Mouse (Mus musculus) testis, adult 2 months (tissue): ENCODE data around the gene Zfp738. TPM values are rescaled to one million over a fixed set of nuclear protein-coding genes. Genes with fewer than 3 reads are reported as not detected.

Source experiments
- H3K27ac ChIP-seq: fragments of 200-500 bp; 2 replicates; pipeline ENCODE4 v1.5.1; 2012; ENCODE audit warnings: low read depth, low read length; ENCODE audit not compliant: control insufficient read depth, insufficient read depth
- H3K27me3 ChIP-seq: fragments of 200-500 bp; 2 replicates; pipeline ENCODE4 v1.6.1; 2012; ENCODE audit warnings: mild to moderate bottlenecking, low read length, moderate library complexity; ENCODE audit not compliant: control insufficient read depth, insufficient read depth
- H3K36me3 ChIP-seq: fragments of 200-500 bp; 2 replicates; pipeline ENCODE4 v1.6.1; 2012; ENCODE audit warnings: mild to moderate bottlenecking, low read length; ENCODE audit not compliant: control insufficient read depth, insufficient read depth
- H3K4me1 ChIP-seq: fragments of 200-500 bp; 2 replicates; pipeline ENCODE4 v1.6.1; 2012; ENCODE audit warnings: low read length; ENCODE audit not compliant: control insufficient read depth, insufficient read depth
- H3K4me3 ChIP-seq: fragments of 200-500 bp; 2 replicates; pipeline ENCODE4 v1.5.1; 2012; ENCODE audit warnings: low read depth, mild to moderate bottlenecking, low read length, moderate library complexity, mixed read lengths; ENCODE audit not compliant: control insufficient read depth
- CTCF ChIP-seq: fragments of 200-500 bp; IDR thresholded peaks from 2 replicates; pipeline ENCODE4 v1.5.1; 2012; ENCODE audit warnings: low read depth, mild to moderate bottlenecking, inconsistent platforms, low read length, moderate library complexity; ENCODE audit not compliant: control insufficient read depth, insufficient read depth, insufficient replicate concordance
- POLR2A ChIP-seq: fragments of 200-500 bp; IDR thresholded peaks from 2 replicates; pipeline ENCODE4 v1.6.1; 2012; ENCODE audit warnings: low read depth, mild to moderate bottlenecking, inconsistent platforms, low read length, moderate library complexity; ENCODE audit not compliant: control insufficient read depth
- polyA plus RNA-seq: library from polyadenylated mRNA; depleted of rRNA; stranded (reverse); fragments of >200 nt; gene quantifications from 2 replicates; pipeline ENCODE4 v1.2.3, GENCODE M21; 2012; rRNA removed

The Zfp738 gene
- polyA plus RNA-seq, 1 experiment = 1.9 TPM

DNA sequence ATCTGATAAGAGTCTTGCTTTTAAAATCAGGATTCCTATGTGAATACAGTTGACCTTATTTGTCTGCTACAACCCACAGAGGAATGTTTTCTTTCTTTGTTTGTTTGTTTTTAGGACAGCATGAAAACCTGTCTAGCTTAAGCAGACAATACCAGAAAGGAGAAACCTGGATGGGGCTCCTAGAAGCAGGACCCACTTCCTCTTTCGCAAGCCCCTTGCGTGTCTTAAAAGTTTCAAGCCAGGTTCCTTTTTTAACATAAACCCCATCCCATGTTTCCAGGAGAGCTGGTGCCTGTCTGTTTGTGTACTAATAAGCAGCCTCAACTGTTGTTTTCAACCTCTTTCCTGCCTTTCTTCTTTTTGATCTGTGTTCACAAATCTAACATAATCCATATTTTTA lies 12.0 kb downstream of the Zfp738 start:
- Histone ChIP-seq H3K4me3 (no peak overlapping the region), H3K27me3 (no peaks in the 10 kb centered on the region), H3K4me1 (no peaks in the 10 kb centered on the region), H3K27ac (no peak overlapping the region), H3K36me3 (no peaks in the 10 kb centered on the region)
- TF ChIP-seq POLR2A (no peak), CTCF (no peak)

DNA sequence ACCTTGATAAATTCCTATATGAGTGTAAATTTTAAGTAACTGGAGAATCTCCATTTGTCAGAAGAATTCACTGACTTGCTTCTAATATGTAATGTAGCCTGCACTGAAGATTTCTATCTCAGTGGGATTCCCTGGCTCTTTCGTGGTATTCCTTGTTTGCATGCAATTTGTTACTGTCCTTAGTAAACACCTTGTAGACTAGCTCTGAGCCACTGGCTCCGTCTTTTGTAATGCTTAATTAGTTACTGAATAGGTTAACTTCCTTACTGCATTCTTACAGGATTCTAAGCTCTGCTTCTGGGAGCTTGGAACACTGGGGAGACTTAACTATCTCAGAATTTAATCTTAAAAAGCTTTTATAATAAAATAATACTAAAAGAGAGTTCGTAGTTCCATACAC lies 34.4 kb downstream of the Zfp738 start:
- Histone ChIP-seq H3K27me3 (no peaks in the 10 kb centered on the region), H3K36me3 (no peaks in the 10 kb centered on the region), H3K4me1 (no peaks in the 10 kb centered on the region), H3K4me3 (no peak overlapping the region), H3K27ac (no peak overlapping the region)
- TF ChIP-seq CTCF = no peak
- TF ChIP-seq POLR2A = no peak

- H3K27me3 ChIP-seq = no peaks in the 10 kb centered on the region
- no peaks in the 10 kb centered on the region for H3K36me3 ChIP-seq
- H3K27ac ChIP-seq = peak within 1 kb of the TSS; percentile 15; the same call in 1 of the 2 replicates
- TF ChIP-seq POLR2A (no peak), CTCF (no peak)
- H3K4me3 ChIP-seq = peak within 1 kb of the TSS; percentile 92
- peaks cover 3% of the 10 kb centered on the region for H3K4me1 ChIP-seq
These were observed 49.4 kb downstream of the Zfp738 start, which contains the start of the genes Gm49345 and Zfp729a for GRCm38 (mm10) chr13:67637294-67638007. Gm49345 (minus strand) TSS chr13:67637769. Zfp729a (minus strand) TSS chr13:67637791.

GRCm38 (mm10) chr13:67610108-67610507 lies 76.8 kb downstream of the Zfp738 start:
- no peaks in the 10 kb centered on the region for H3K27me3 ChIP-seq
- peaks cover 2% of the 10 kb centered on the region; the same call in 1 of the 2 replicates for H3K4me1 ChIP-seq
- no peak overlapping the region for H3K27ac ChIP-seq
- TF ChIP-seq CTCF (no peak), POLR2A (no peak)
- H3K36me3 ChIP-seq = no peaks in the 10 kb centered on the region
- no peak overlapping the region for H3K4me3 ChIP-seq

GRCm38 (mm10) chr13:67609066-67609876 lies 77.6 kb downstream of the Zfp738 start, which contains the start of gene Zfp729b:
Zfp729b (minus strand) TSS chr13:67609707.
- H3K4me1 ChIP-seq = peaks cover 2% of the 10 kb centered on the region; the same call in 1 of the 2 replicates
- H3K27me3 ChIP-seq = no peaks in the 10 kb centered on the region
- H3K27ac ChIP-seq = peak within 1 kb of the TSS; percentile 68
- no peaks in the 10 kb centered on the region for H3K36me3 ChIP-seq
- peak within 1 kb of the TSS; percentile 99 for H3K4me3 ChIP-seq
- no peak for TF ChIP-seq CTCF
- TF ChIP-seq POLR2A = no peak

Other genes starting within 250 kb of the Zfp738 start
- gene Zfp874a, start 235.4 kb downstream of the Zfp738 start, polyA plus RNA-seq = 0.65 and 0.70 TPM in 2 replicates
- 0.85 and 0.86 TPM in 2 replicates for gene Zfp874b, start 202.8 kb downstream of the Zfp738 start, polyA plus RNA-seq
- gene Zfp58, start 186.5 kb downstream of the Zfp738 start, polyA plus RNA-seq = 2.8 and 3.2 TPM in 2 replicates
- not detected in 2 replicates for gene Gm26965, start 160.9 kb downstream of the Zfp738 start, polyA plus RNA-seq
- 59.3 and 86.0 TPM in 2 replicates for gene Zfp87, start 160.9 kb downstream of the Zfp738 start, polyA plus RNA-seq
- gene Zfp748, start 133.2 kb downstream of the Zfp738 start, polyA plus RNA-seq = 2.0 and 2.6 TPM in 2 replicates
- gene Zfp729b, start 77.4 kb downstream of the Zfp738 start, polyA plus RNA-seq = 0.32 and 0.34 TPM in 2 replicates
- not detected in 2 replicates for gene Gm49345, start 49.3 kb downstream of the Zfp738 start, polyA plus RNA-seq
- gene Zfp729a, start 49.3 kb downstream of the Zfp738 start, polyA plus RNA-seq = 0.38 and 0.47 TPM in 2 replicates
- 1.4 and 1.5 TPM in 2 replicates for gene Zfp65, start 42.1 kb upstream of the Zfp738 start, polyA plus RNA-seq
- 0.22 and 0.41 TPM in 2 replicates for gene Zfp85, start 68.2 kb upstream of the Zfp738 start, polyA plus RNA-seq
- 0.37 and 0.51 TPM in 2 replicates for gene Zfp493, start 92.6 kb upstream of the Zfp738 start, polyA plus RNA-seq
- gene Zfp273, start 126.7 kb upstream of the Zfp738 start, polyA plus RNA-seq = 0.36 and 0.59 TPM in 2 replicates
- gene Gm10037, start 144.0 kb upstream of the Zfp738 start, polyA plus RNA-seq = 10.4 and 12.9 TPM in 2 replicates
- gene BC048507, start 176.3 kb upstream of the Zfp738 start, polyA plus RNA-seq = 98.0 and 98.1 TPM in 2 replicates